Mouse (Mus musculus): ENCODE results near the gene Bach2. TPM values are rescaled to one million over a fixed set of nuclear protein-coding genes. Genes with fewer than 3 reads are reported as not detected.

Gene Bach2
- polyA plus RNA-seq, 1 experiment, result 0.11 TPM

DNA sequence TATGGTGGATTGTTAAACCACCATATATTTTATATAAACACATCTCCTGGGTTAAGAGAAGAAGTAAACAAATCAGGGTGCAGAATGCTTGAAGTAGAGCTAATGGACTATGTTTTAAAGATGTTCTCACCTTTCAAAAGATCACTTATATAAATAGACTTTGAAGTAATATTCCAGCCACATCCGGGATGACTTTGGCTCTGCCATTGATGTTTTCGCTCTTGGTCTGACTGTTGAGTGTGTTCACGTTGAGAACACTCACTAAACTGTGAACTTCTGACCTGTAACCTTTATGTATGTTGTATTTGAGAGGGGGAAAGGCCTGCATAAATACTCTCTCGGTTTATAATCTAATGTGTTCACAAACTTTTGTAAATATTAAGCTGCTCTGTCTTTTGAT, 20.2 kb upstream of the Bach2 start:
- Histone ChIP-seq H3K79me2 (ENCODE audit: control insufficient read depth, insufficient read depth) (no peaks in the 10 kb centered on the region), H3K36me3 (ENCODE audit: control insufficient read depth, insufficient read depth) (no peaks in the 10 kb centered on the region), H3K27me3 (ENCODE audit: control insufficient read depth, insufficient read depth, insufficient read length) (no peaks in the 10 kb centered on the region), H3K79me3 (ENCODE audit: low read depth) (no peaks in the 10 kb centered on the region), H3ac (ENCODE audit: control insufficient read depth, insufficient read length, low read depth) (no peak overlapping the region), H3K4me3 (ENCODE audit: insufficient read depth, poor library complexity, severe bottlenecking) (no peak overlapping the region)
- TF ChIP-seq CEBPB (IDR thresholded peaks at IDR 0.05; ENCODE audit: low read depth), result no peak
- TF ChIP-seq MAX (IDR thresholded peaks at IDR 0.05), result no peak
- TF ChIP-seq USF1 (IDR thresholded peaks at IDR 0.05; ENCODE audit: low read depth), result no peak
- TF ChIP-seq MYOD1 (IDR thresholded peaks at IDR 0.05; ENCODE audit: control insufficient read depth, insufficient read length, low read depth), result no peak
- no peak for TF ChIP-seq FOSL1 (IDR thresholded peaks at IDR 0.05; ENCODE audit: insufficient read depth, low read length, poor library complexity, severe bottlenecking)
- TF ChIP-seq CTCF (IDR thresholded peaks at IDR 0.05; ENCODE audit: control insufficient read depth, insufficient read depth, insufficient read length), result no peak
- no peak for TF ChIP-seq MYOG (IDR thresholded peaks at IDR 0.05; ENCODE audit: control insufficient read depth, extremely low read depth, insufficient read length)

DNA sequence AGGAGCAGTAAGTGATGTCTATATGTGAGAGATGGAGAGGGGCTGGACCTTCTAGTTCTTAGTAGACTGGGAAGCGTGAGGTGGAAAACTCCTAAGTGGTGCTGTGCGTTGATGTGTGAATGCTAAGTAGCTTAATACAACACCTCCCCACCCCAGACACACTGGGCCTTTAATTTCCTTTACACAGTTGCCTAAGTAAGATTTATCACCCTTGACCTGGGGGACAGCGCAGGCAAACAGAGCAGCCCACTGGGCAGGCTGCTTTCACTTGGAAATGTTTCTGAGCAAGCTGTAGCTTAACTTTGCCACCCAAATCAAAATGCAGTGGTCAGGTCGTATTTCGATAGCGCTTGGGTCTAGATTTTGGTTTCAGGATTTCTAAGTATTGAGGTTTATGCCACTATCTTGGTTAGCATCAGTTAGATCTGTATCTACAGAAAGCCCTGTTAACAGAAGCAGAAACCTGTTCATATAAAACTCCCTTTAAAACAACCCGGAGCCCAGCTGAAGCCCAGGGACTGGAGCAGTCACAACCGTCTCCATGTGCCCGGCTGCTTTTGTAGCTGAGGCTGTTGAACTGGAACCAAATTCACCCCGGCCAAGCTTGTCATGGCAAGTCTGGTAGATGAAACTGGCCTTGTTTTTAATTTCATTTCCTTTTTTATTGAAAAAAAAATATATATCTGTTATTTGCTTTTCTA, 19.0 kb upstream of the Bach2 start:
- no peak overlapping the region for H3ac ChIP-seq (ENCODE audit: control insufficient read depth, insufficient read length, low read depth)
- H3K79me3 ChIP-seq (ENCODE audit: low read depth), result no peaks in the 10 kb centered on the region
- no peak overlapping the region for H3K4me3 ChIP-seq (ENCODE audit: insufficient read depth, poor library complexity, severe bottlenecking)
- no peaks in the 10 kb centered on the region for H3K79me2 ChIP-seq (ENCODE audit: control insufficient read depth, insufficient read depth)
- H3K36me3 ChIP-seq (ENCODE audit: control insufficient read depth, insufficient read depth), result no peaks in the 10 kb centered on the region
- TF ChIP-seq MAX (IDR thresholded peaks at IDR 0.05), result no peak
- no peak for TF ChIP-seq FOSL1 (IDR thresholded peaks at IDR 0.05; ENCODE audit: insufficient read depth, low read length, poor library complexity, severe bottlenecking)
- TF ChIP-seq MYOG (IDR thresholded peaks at IDR 0.05; ENCODE audit: control insufficient read depth, extremely low read depth, insufficient read length), result no peak
- TF ChIP-seq CTCF (IDR thresholded peaks at IDR 0.05; ENCODE audit: control insufficient read depth, insufficient read depth, insufficient read length), result no peak
- TF ChIP-seq USF1 (IDR thresholded peaks at IDR 0.05; ENCODE audit: low read depth), result no peak
- TF ChIP-seq CEBPB (IDR thresholded peaks at IDR 0.05; ENCODE audit: low read depth), result no peak
- no peak for TF ChIP-seq MYOD1 (IDR thresholded peaks at IDR 0.05; ENCODE audit: control insufficient read depth, insufficient read length, low read depth)
- H3K27me3 ChIP-seq (ENCODE audit: control insufficient read depth, insufficient read depth, insufficient read length), result no peaks in the 10 kb centered on the region

DNA sequence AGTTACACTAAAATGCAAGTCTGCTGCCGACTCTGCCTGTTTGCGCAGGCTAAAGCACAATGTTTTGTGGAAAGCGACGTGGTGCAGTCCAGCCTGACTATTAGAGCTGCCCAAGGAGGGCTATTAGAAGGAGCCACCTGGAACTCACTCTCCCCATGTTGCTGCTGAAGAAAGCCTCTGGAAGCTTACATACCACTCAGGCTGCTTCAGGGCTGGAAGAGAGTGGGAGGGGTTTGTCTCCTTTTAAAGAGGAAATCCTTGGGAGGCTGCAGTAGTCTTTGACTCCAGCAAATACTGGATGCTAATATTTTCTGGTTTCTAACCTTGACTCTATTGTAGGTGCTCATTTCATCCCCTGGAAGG, 18.5 kb upstream of the Bach2 start:
- Histone ChIP-seq H3K27me3 (ENCODE audit: control insufficient read depth, insufficient read depth, insufficient read length) (no peaks in the 10 kb centered on the region), H3ac (ENCODE audit: control insufficient read depth, insufficient read length, low read depth) (no peak overlapping the region), H3K79me3 (ENCODE audit: low read depth) (no peaks in the 10 kb centered on the region), H3K36me3 (ENCODE audit: control insufficient read depth, insufficient read depth) (no peaks in the 10 kb centered on the region), H3K79me2 (ENCODE audit: control insufficient read depth, insufficient read depth) (no peaks in the 10 kb centered on the region), H3K4me3 (ENCODE audit: insufficient read depth, poor library complexity, severe bottlenecking) (no peak overlapping the region)
- TF ChIP-seq FOSL1 (IDR thresholded peaks at IDR 0.05; ENCODE audit: insufficient read depth, low read length, poor library complexity, severe bottlenecking), result no peak
- no peak for TF ChIP-seq MAX (IDR thresholded peaks at IDR 0.05)
- no peak for TF ChIP-seq MYOD1 (IDR thresholded peaks at IDR 0.05; ENCODE audit: control insufficient read depth, insufficient read length, low read depth)
- TF ChIP-seq USF1 (IDR thresholded peaks at IDR 0.05; ENCODE audit: low read depth), result no peak
- TF ChIP-seq CEBPB (IDR thresholded peaks at IDR 0.05; ENCODE audit: low read depth), result no peak
- no peak for TF ChIP-seq MYOG (IDR thresholded peaks at IDR 0.05; ENCODE audit: control insufficient read depth, extremely low read depth, insufficient read length)
- TF ChIP-seq CTCF (IDR thresholded peaks at IDR 0.05; ENCODE audit: control insufficient read depth, insufficient read depth, insufficient read length), result no peak

DNA sequence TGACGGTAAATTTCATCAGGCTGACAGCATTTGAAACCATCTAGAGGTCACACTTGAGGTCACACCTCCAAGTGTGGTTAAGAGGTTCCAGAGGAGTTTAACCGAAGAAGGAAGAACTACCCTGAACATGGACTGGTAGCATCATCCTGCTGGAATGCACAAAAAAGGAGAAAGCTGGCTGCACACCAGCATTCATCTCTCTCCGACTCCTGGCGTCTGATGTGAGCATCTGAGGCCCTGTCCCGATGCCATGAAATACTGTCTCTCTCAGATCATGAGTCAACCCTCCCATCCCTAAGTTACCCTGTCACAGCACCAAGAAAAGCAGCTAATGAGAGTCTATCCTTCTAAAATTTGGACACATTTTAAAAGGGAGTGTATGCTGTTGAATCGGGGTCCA, 17.6 kb upstream of the Bach2 start:
- H3K36me3 ChIP-seq (ENCODE audit: control insufficient read depth, insufficient read depth), result no peaks in the 10 kb centered on the region
- TF ChIP-seq CTCF (IDR thresholded peaks at IDR 0.05; ENCODE audit: control insufficient read depth, insufficient read depth, insufficient read length) (no peak), CEBPB (IDR thresholded peaks at IDR 0.05; ENCODE audit: low read depth) (no peak), MYOG (IDR thresholded peaks at IDR 0.05; ENCODE audit: control insufficient read depth, extremely low read depth, insufficient read length) (no peak), FOSL1 (IDR thresholded peaks at IDR 0.05; ENCODE audit: insufficient read depth, low read length, poor library complexity, severe bottlenecking) (no peak), MAX (IDR thresholded peaks at IDR 0.05) (no peak), USF1 (IDR thresholded peaks at IDR 0.05; ENCODE audit: low read depth) (no peak), MYOD1 (IDR thresholded peaks at IDR 0.05; ENCODE audit: control insufficient read depth, insufficient read length, low read depth) (no peak)
- H3K27me3 ChIP-seq (ENCODE audit: control insufficient read depth, insufficient read depth, insufficient read length), result no peaks in the 10 kb centered on the region

DNA sequence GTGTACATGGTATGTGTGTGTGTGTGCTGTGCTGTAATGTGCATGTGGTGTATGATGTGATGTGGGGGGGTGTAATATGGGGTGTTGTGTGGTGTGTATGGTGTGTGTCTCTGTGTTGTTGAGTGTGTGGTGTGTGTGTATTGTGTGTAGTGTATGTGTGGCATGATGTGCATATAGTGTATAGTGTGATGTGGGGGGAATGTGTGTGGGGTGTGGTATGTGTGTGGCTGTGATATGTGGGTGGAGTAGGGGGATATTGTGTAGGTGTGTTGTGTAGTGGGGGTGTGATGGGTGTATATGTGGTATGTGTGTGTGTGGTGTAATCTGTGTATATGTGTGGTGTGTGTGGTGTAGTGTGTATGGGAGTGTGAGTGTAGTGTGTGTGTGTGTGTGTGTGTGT, 15.0 kb upstream of the Bach2 start:
- TF ChIP-seq FOSL1 (IDR thresholded peaks at IDR 0.05; ENCODE audit: insufficient read depth, low read length, poor library complexity, severe bottlenecking) (no peak), CEBPB (IDR thresholded peaks at IDR 0.05; ENCODE audit: low read depth) (no peak), MYOG (IDR thresholded peaks at IDR 0.05; ENCODE audit: control insufficient read depth, extremely low read depth, insufficient read length) (no peak), MYOD1 (IDR thresholded peaks at IDR 0.05; ENCODE audit: control insufficient read depth, insufficient read length, low read depth) (no peak), MAX (IDR thresholded peaks at IDR 0.05) (no peak), USF1 (IDR thresholded peaks at IDR 0.05; ENCODE audit: low read depth) (no peak), CTCF (IDR thresholded peaks at IDR 0.05; ENCODE audit: control insufficient read depth, insufficient read depth, insufficient read length) (no peak)
- Histone ChIP-seq H3K79me3 (ENCODE audit: low read depth) (no peaks in the 10 kb centered on the region), H3ac (ENCODE audit: control insufficient read depth, insufficient read length, low read depth) (no peak overlapping the region), H3K4me3 (ENCODE audit: insufficient read depth, poor library complexity, severe bottlenecking) (no peak overlapping the region), H3K79me2 (ENCODE audit: control insufficient read depth, insufficient read depth) (no peaks in the 10 kb centered on the region), H3K36me3 (ENCODE audit: control insufficient read depth, insufficient read depth) (no peaks in the 10 kb centered on the region), H3K27me3 (ENCODE audit: control insufficient read depth, insufficient read depth, insufficient read length) (no peaks in the 10 kb centered on the region)

More for the DNA sequence above, 17.6 kb upstream of the Bach2 start:
- H3K79me3 ChIP-seq (ENCODE audit: low read depth), result no peaks in the 10 kb centered on the region
- H3K79me2 ChIP-seq (ENCODE audit: control insufficient read depth, insufficient read depth), result no peaks in the 10 kb centered on the region
- H3K4me3 ChIP-seq (ENCODE audit: insufficient read depth, poor library complexity, severe bottlenecking), result no peak overlapping the region
- no peak overlapping the region for H3ac ChIP-seq (ENCODE audit: control insufficient read depth, insufficient read length, low read depth)

All from C2C12 (cell line).